Mouse (Mus musculus) stomach, embryonic 14.5 days (tissue): Measurements from ENCODE around the gene Gm20388. TPM values are rescaled to one million over a fixed set of nuclear protein-coding genes. Genes with fewer than 3 reads are reported as not detected.
A peak's percentile ranks its signal among the peaks of the same experiment; 100 is the strongest.

ENCODE experiments used
- ATAC-seq: fragments of 200-750 bp; cut with Nextera tagmentation; 2 replicates; pipeline ENCODE4 v1.8.0; 2017; ENCODE audit warnings: low read depth, moderate TSS enrichment; ENCODE audit not compliant: insufficient number of reproducible peaks, insufficient read depth, low FRiP score
- H3K27ac ChIP-seq: fragments of 300-500 bp; sonication (generic); 2 replicates; pipeline ENCODE4 v1.5.1; 2014; ENCODE audit warnings: mild to moderate bottlenecking, low read length, moderate library complexity, mixed read lengths
- H3K27me3 ChIP-seq: fragments of 300-500 bp; sonication (generic); 2 replicates; pipeline ENCODE4 v1.6.1; 2014; ENCODE audit warnings: low read length, control low read depth, mixed read lengths; ENCODE audit not compliant: control insufficient read depth, insufficient read depth
- H3K36me3 ChIP-seq: fragments of 300-500 bp; sonication (generic); 2 replicates; pipeline ENCODE4 v1.6.1; 2014; ENCODE audit warnings: mild to moderate bottlenecking, control low read depth, low read length, moderate library complexity, mixed read lengths; ENCODE audit not compliant: control insufficient read depth, insufficient read depth
- H3K4me1 ChIP-seq: fragments of 300-500 bp; sonication (generic); 2 replicates; pipeline ENCODE4 v1.6.1; 2014; ENCODE audit warnings: low read length, control low read depth, mixed read lengths; ENCODE audit not compliant: control insufficient read depth, insufficient read depth
- H3K4me2 ChIP-seq: fragments of 300-500 bp; sonication (generic); replicated peaks from 2 replicates; pipeline ENCODE4 v1.6.1; 2014; ENCODE audit warnings: low read depth, low read length, control low read depth
- H3K4me3 ChIP-seq: fragments of 300-500 bp; sonication (generic); 2 replicates; pipeline ENCODE4 v1.5.1; 2014; ENCODE audit warnings: low read depth, low read length, control low read depth
- H3K9ac ChIP-seq: fragments of 300-500 bp; sonication (generic); replicated peaks from 2 replicates; pipeline ENCODE4 v1.6.1; 2014; ENCODE audit warnings: low read depth, mild to moderate bottlenecking, control low read depth, low read length, moderate library complexity, mixed read lengths
- H3K9me3 ChIP-seq: fragments of 300-500 bp; sonication (generic); 2 replicates; pipeline ENCODE4 v1.6.1; 2016; ENCODE audit warnings: low read depth, low read length, control low read depth; ENCODE audit not compliant: control insufficient read depth
- WGBS: fragments of 180-500 bp; shearing (Covaris S2); extraction: QIAGEN DNeasy Blood & Tissue Kit; methylation state at CpG from one replicate; pipeline ENCODE4 v1.1.7; 2014; 5-methylcytosine and 5-hydroxymethylcytosine counted together
- polyA plus RNA-seq: library from polyadenylated mRNA; unstranded; fragments of >200 nt; fragmentation: Nextera tagmentation; extraction: Ambion mirVana; gene quantifications from 2 replicates; pipeline ENCODE4 v1.2.1, GENCODE M21; 2014

Gm20388 gene
- polyA plus RNA-seq, 1 experiment from 2014 or later = 11.4 TPM

DNA sequence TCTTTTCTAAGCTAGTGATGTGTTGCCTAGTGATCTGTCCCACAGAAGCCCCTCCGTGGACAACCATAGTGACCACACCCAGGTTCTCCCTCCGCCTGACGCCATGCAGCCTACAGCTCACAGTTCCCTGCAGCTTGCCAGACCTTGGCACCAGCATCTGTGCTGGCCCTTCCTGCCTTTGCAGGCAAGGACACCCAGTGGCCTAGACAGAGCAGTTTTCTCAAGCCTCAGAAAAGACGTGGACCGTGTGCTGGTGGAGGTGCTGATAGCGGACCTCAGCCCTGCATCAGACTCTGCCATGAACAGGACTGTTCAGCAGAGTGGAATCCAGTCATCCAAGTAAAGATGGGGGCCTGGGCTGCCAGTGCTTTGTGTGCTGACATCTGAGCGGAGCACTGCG lies 2899.7 kb downstream of the Gm20388 start:
- Histone ChIP-seq H3K4me3 (no peak overlapping the region), H3K4me1 (no peaks in the 10 kb centered on the region), H3K27ac (no peak overlapping the region), H3K36me3 (peaks cover 6% of the 10 kb centered on the region; the same call in 1 of the 2 replicates), H3K4me2 (no peak overlapping the region), H3K27me3 (no peaks in the 10 kb centered on the region), H3K9ac (no peak overlapping the region), H3K9me3 (no peaks in the 10 kb centered on the region)
- no peak for ATAC-seq
- WGBS = 71% methylated on average over 8 of the region's 8 CpGs

DNA sequence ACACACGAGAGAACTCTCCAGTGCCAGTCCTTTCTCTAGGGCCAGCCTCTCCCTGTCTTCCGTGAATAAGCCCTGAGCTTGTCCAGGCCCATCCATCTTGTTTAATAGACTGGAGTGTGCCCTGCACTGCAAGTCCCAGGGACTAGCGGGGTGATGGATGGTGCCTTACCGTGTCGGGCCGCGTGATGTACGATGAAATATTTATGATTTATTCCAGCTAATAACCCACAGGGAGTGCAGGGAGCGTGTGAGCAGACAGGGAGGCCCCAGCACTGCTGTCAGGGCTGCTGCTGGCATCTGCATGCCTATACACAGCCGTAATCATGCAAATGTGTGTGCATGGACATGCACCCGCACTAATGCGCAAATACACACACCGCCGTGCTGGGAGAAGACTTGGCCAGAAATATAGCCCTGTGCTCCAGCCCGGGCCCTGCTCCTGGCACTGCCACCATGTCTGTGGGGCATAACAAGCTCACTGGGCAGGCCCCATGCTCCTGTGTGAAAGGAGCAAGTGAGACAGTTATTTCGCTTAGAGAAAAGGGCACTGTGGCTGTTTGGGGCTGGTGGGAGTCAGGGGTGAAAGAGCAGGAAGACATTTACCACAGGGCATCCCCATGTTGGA lies 2901.3 kb downstream of the Gm20388 start:
- peaks cover 6% of the 10 kb centered on the region for H3K36me3 ChIP-seq
- H3K9me3 ChIP-seq = no peaks in the 10 kb centered on the region
- no peaks in the 10 kb centered on the region for H3K4me1 ChIP-seq
- H3K9ac ChIP-seq = no peak overlapping the region
- ATAC-seq = no peak
- no peak overlapping the region for H3K4me2 ChIP-seq
- no peak overlapping the region for H3K27ac ChIP-seq
- no peak overlapping the region for H3K4me3 ChIP-seq
- no peaks in the 10 kb centered on the region for H3K27me3 ChIP-seq
- 67% methylated on average over 16 of the region's 16 CpGs for WGBS

DNA sequence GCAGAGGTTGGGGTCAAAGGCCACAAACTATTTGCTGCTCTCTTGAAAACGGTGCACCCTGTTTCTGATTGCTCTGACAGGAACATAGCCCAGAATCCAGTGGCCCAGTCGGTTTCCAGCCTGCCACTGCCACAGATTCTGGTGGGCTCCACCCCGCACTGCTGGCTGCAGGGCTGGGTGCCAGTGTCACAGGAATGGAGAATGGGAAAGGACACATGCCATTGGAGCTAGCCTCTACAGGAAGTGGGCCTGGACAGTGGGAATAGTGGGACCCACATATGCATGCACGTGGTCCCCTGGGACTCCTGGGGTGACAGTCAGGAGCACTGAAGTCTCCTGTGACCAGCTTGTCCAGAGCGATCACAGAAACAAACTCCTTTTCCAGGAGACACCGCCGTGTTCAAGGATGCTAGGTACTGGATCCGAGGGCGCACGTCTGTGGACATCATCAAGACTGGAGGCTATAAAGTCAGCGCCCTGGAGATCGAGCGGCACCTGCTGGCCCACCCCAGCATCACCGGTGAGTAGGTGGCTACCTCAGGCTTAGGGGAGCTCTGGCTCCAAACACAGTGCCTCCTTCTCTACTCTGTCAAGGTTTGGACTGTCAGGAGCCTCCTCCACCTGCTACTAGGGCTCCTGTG lies 2902.1 kb downstream of the Gm20388 start:
- Histone ChIP-seq H3K9ac (no peak overlapping the region), H3K4me3 (no peak overlapping the region), H3K27me3 (no peaks in the 10 kb centered on the region), H3K36me3 (peaks cover 6% of the 10 kb centered on the region), H3K4me2 (no peak overlapping the region), H3K9me3 (no peaks in the 10 kb centered on the region), H3K27ac (no peak overlapping the region), H3K4me1 (no peaks in the 10 kb centered on the region)
- WGBS = 78% methylated on average over 14 of the region's 14 CpGs
- 0 out of 2 replicates have a peak, but pooled peaks have one; percentile 46 for ATAC-seq

DNA sequence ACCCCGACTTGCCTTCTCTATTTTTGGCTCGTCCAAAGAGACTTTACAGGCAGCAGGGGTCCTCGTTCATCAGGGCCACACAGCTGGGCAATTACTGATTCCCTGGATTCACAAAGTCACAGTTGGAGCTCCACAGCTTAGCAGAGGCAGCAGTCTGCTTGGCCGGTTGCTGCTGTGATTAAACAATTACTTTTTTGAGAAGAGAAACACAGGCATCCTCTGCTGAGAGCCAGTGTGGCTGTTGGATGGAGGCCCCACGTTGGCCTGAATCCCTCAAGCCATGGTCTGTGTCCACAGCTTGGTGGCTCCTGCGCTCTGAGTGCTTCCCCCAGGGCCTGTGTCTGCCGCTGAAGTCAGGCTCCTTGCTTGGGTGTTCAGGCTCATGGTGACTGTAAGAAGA lies 2904.0 kb downstream of the Gm20388 start:
- 51% methylated on average over 7 of the region's 7 CpGs for WGBS
- H3K4me1 ChIP-seq = no peaks in the 10 kb centered on the region
- no peak for ATAC-seq
- peaks cover 6% of the 10 kb centered on the region for H3K36me3 ChIP-seq
- no peak overlapping the region for H3K27ac ChIP-seq
- no peak overlapping the region for H3K4me3 ChIP-seq
- no peaks in the 10 kb centered on the region for H3K9me3 ChIP-seq
- H3K27me3 ChIP-seq = no peaks in the 10 kb centered on the region
- no peak overlapping the region for H3K4me2 ChIP-seq
- no peak overlapping the region for H3K9ac ChIP-seq

DNA sequence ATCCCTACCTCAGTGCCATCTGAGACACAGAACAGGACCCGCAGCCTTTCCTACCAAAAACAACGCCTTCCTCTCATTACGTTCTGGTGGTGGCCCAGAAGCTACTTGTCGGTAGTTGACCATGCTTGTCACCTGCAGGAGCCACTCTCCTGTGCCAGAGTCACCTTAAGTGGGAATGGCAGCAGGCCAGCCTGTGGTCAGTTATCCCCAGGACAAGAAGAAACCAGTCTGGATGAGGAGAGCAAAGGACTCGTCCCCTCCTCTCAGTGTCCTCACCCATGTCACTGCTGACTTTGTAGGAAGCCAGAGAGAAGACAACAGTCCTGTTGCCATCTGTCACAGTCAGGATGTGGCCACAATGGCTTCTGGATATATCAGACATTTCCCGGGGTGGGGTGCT lies 2906.3 kb downstream of the Gm20388 start:
- H3K4me1 ChIP-seq = no peaks in the 10 kb centered on the region
- H3K4me2 ChIP-seq = no peak overlapping the region
- no peak overlapping the region for H3K27ac ChIP-seq
- H3K4me3 ChIP-seq = no peak overlapping the region
- H3K9ac ChIP-seq = no peak overlapping the region
- H3K27me3 ChIP-seq = no peaks in the 10 kb centered on the region
- peaks cover 6% of the 10 kb centered on the region for H3K36me3 ChIP-seq
- no peak for ATAC-seq
- H3K9me3 ChIP-seq = no peaks in the 10 kb centered on the region
- WGBS = 89% methylated on average over 6 of the region's 6 CpGs

DNA sequence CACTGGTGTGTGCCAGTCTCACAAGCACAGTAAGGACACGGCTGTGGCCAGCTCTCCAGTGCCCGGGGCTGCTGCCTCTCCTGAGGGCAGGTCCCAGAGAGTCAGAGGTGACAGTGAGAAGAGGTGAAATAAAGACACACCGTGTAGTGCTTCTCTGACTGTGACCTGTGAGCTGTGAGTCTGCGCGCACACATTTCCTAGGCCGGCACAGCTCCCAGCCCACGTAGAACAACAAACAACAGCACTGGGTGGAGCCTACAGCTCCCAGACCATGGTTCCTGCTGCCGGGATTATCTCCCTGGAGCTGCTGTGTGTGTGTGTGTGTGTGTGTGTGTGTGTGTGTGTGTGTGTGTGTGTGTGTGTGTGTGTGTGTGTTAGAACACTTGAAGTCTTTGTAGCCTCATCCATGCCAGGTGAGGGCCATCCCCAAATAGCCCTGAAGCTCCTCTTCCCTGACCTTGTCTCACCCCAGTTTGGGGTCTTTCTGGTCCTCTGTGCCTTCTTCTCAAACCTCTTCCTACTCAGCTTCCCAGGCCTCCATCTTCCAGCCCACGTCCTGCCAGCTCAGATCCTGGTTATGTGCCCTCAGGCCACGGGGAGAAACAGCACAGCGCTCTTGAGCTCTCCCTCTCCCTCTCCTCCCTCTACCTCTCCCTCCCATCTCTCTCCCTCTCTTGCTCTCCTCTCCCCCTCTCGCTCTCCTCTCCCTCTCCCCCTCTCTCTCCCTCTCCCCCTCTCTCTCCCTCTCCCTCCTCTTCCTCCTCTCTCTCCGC lies 2907.3 kb downstream of the Gm20388 start:
- no peak overlapping the region for H3K9ac ChIP-seq
- peaks cover 6% of the 10 kb centered on the region for H3K36me3 ChIP-seq
- 41% methylated on average over 13 of the region's 13 CpGs for WGBS
- no peak overlapping the region for H3K4me3 ChIP-seq
- H3K27me3 ChIP-seq = no peaks in the 10 kb centered on the region
- H3K4me2 ChIP-seq = no peak overlapping the region
- ATAC-seq = no peak
- no peaks in the 10 kb centered on the region for H3K4me1 ChIP-seq
- no peaks in the 10 kb centered on the region for H3K9me3 ChIP-seq
- H3K27ac ChIP-seq = no peak overlapping the region

DNA sequence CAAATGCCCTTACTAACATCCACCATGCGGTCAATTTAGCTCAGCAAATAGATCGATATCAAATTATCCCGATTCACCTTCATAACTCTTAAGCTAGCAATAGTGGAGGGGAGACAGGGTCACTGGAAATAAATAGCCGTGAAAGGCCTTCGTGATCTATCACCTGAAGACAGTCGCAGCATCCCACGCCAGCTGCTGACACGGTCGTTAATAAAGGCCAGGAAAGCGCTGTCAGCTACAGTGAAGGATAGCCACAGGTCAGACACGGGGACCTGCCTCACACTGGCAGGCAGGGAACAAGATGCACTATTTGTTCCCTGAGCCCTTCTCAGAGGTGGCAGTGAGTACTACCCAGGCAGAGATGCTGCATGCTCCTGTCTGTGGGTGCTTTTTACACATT lies 2909.1 kb downstream of the Gm20388 start:
- no peak overlapping the region for H3K4me2 ChIP-seq
- no peak overlapping the region for H3K27ac ChIP-seq
- H3K27me3 ChIP-seq = no peaks in the 10 kb centered on the region
- no peak overlapping the region for H3K4me3 ChIP-seq
- H3K4me1 ChIP-seq = no peaks in the 10 kb centered on the region
- WGBS = 27% methylated on average over 11 of the region's 11 CpGs
- H3K9me3 ChIP-seq = no peaks in the 10 kb centered on the region
- H3K9ac ChIP-seq = no peak overlapping the region
- no peak for ATAC-seq
- H3K36me3 ChIP-seq = no peaks in the 10 kb centered on the region; the same call in 1 of the 2 replicates

DNA sequence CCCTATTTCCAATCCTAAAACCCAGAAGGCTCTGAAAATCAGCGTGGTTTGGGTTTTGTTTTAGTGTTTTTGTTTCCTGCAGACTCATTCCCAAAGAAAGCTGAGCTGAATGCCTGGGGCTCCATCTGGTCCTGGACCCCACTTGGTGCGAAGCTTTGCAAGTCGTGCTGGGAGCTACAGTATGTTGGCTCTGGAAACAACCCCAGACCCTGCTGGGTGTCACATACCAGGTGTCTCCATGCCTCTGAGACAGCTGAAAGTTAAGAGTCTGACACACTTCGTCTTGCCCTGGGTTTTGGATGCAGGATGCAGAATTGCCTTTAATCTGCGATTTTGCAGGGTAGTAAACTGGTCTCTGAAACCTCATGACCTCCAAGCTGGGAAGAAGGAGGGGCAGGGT lies 2913.9 kb downstream of the Gm20388 start:
- Histone ChIP-seq H3K4me1 (no peaks in the 10 kb centered on the region), H3K4me2 (no peak overlapping the region), H3K27me3 (no peaks in the 10 kb centered on the region), H3K9me3 (no peaks in the 10 kb centered on the region), H3K4me3 (no peak overlapping the region), H3K9ac (no peak overlapping the region), H3K36me3 (no peaks in the 10 kb centered on the region), H3K27ac (no peak overlapping the region)
- 43% methylated on average over 5 of the region's 5 CpGs for WGBS
- no peak for ATAC-seq
